Mouse (Mus musculus): ENCODE data around the gene Npm3. TPM values are rescaled to one million over a fixed set of nuclear protein-coding genes. Genes with fewer than 3 reads are reported as not detected.

Npm3 gene
- polyA plus RNA-seq, 1 experiment from 2014 or later, result 20.6 TPM

DNA sequence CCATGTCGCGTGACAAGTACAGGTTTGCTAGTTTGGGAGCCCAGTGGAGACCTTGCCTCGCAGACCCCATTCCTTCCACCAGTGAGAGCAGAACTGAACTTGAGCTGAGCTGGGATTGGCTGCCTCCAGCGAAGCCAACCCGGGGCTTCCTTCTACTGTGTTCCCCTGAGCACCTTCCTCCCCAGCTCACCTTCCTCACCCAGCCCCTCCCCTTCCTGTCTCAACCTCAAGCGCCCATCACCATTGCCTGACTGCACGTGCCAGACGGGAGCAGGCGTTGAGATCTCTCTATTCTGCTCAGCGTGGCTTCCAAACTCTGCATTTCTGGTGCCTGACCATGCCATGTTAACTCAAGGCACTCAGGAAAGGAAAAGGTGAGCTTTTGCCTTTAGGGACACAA is 22.2 kb downstream of the Npm3 start:
- no peaks in the 10 kb centered on the region for H3K36me3 ChIP-seq
- no peak overlapping the region for H3K4me3 ChIP-seq
- H3K9me3 ChIP-seq, result no peaks in the 10 kb centered on the region
- no peak overlapping the region for H3K9ac ChIP-seq
- ATAC-seq (ENCODE audit: insufficient number of reproducible peaks, low FRiP score, low TSS enrichment, low read depth), result no peak
- peaks cover 18% of the 10 kb centered on the region for H3K27me3 ChIP-seq
- H3K4me1 ChIP-seq, result peaks cover 9% of the 10 kb centered on the region
- no peak overlapping the region for H3K4me2 ChIP-seq
- H3K27ac ChIP-seq, result no peak overlapping the region
- 63% methylated on average over 10 of the region's 10 CpGs for WGBS

DNA sequence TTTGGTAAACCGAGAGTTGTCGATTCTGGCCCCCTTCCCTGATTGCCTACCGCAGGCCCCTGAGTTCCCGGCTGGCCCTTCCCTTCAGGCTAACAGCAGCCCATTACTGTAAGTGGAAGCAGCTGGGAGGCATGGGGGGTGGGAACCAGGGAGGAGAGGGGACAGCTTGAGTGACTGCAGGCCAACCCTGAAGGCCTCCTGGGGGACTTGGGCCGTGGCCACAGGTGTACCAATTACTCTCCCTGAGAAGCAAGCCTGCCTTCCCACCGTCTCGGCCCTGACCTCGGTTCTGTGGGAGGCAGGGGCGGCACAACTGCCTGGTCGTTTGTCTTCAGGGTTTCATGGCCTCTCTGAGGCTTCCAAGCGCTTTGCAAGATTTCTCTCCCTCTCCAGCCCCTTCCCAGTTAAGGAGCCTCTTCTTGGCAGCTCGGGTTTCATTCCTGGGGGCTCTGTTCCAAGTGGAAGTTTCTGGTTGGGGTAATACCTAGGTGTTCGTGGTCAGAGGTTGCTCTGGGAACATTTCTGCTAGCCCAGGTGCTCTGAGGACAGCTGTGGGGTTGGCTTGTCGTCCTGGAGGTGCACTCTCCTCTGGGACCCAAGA is 23.6 kb downstream of the Npm3 start:
- ATAC-seq (ENCODE audit: insufficient number of reproducible peaks, low FRiP score, low TSS enrichment, low read depth), result 0 out of 2 replicates have a peak, but pooled peaks have one; percentile 35
- Histone ChIP-seq H3K4me1 (peaks cover 9% of the 10 kb centered on the region), H3K27ac (no peak overlapping the region), H3K27me3 (peaks cover 6% of the 10 kb centered on the region), H3K4me3 (no peak overlapping the region), H3K9ac (no peak overlapping the region), H3K4me2 (peak overlapping the region; percentile 17; the same call in 1 of the 2 replicates), H3K36me3 (no peaks in the 10 kb centered on the region), H3K9me3 (no peaks in the 10 kb centered on the region)
- 9% methylated on average over 14 of the region's 14 CpGs for WGBS

DNA sequence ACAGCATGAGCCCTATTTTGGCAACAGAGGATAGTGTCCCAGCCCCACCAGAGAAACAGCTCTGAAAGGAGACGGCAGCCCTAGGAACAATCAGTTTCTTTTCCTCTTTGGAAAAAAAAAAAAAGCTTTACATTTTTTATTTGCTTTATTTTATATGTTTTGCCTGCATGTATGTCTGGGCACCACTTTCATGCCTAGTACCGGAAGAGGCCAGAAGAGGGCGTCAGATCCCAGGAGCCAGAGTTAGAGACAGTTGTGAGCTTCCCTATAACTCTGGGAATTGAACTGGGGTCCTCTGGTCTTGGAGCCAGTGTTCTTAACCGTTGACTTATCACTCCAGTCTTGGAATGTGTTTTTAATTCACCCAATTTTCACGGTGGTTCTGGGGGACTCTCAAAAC is 27.2 kb downstream of the Npm3 start:
- no peak overlapping the region for H3K27ac ChIP-seq
- no peaks in the 10 kb centered on the region for H3K27me3 ChIP-seq
- H3K4me1 ChIP-seq, result peaks cover 14% of the 10 kb centered on the region
- no peak for ATAC-seq (ENCODE audit: insufficient number of reproducible peaks, low FRiP score, low TSS enrichment, low read depth)
- no peaks in the 10 kb centered on the region for H3K36me3 ChIP-seq
- no peak overlapping the region for H3K4me2 ChIP-seq
- no peak overlapping the region for H3K4me3 ChIP-seq
- no peak overlapping the region for H3K9ac ChIP-seq
- 53% methylated on average over 5 of the region's 5 CpGs for WGBS
- H3K9me3 ChIP-seq, result no peaks in the 10 kb centered on the region

GRCm38 (mm10) chr19:45718286-45718685 is 31.1 kb downstream of the Npm3 start:
- Histone ChIP-seq H3K4me2 (no peak overlapping the region), H3K4me3 (no peak overlapping the region), H3K27ac (no peak overlapping the region), H3K36me3 (no peaks in the 10 kb centered on the region), H3K4me1 (0 out of 2 replicates have a peak, but pooled peaks cover 5% of the 10 kb centered on the region), H3K27me3 (no peaks in the 10 kb centered on the region), H3K9ac (no peak overlapping the region), H3K9me3 (no peaks in the 10 kb centered on the region)
- ATAC-seq (ENCODE audit: insufficient number of reproducible peaks, low FRiP score, low TSS enrichment, low read depth), result no peak
- 53% methylated on average over 3 of the region's 3 CpGs for WGBS

DNA sequence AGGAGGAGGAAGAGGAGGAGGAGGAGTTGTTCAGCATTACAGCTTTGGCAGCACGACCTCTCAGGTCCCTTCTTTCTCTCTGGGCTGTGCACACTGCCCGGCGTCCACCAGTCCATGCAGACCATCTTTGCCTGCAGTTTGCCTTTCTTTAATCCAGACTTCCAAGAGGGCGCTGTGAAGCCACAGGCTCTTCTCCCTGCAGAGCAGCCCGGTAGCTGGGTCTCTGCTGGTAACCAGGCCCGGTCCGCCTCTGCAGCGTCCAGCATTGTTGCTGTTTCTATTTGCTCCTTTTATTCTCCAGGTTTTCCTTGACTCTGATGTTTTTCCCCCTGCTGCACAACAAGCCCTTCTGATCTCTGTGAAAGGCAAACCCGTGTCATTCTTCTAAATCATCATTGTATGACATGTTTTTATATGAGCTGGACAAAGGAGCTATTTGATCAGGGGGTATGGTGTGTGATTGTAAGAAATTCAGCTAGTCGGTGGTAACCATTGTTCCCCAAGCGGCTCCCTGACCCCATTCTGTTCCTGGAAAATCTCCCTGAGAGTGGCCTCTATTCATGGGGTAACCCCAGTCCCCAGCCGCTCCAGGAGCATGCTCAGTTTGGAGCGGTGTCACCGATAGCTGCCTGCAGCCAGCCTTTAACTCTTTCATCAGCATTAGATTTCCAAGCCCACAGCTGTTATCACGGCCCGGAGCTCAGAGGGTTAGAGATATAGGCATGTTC is 31.7 kb downstream of the Npm3 start:
- no peaks in the 10 kb centered on the region for H3K27me3 ChIP-seq
- no peaks in the 10 kb centered on the region for H3K9me3 ChIP-seq
- 0 out of 2 replicates have a peak overlapping the region, but pooled peaks have one; percentile 8 for H3K4me3 ChIP-seq
- no peaks in the 10 kb centered on the region for H3K36me3 ChIP-seq
- H3K4me1 ChIP-seq, result 0 out of 2 replicates have a peak, but pooled peaks cover 5% of the 10 kb centered on the region
- WGBS, result 13% methylated on average over 16 of the region's 16 CpGs
- no peak overlapping the region for H3K27ac ChIP-seq
- H3K4me2 ChIP-seq, result peak overlapping the region; percentile 22
- no peak overlapping the region for H3K9ac ChIP-seq
- no peak for ATAC-seq (ENCODE audit: insufficient number of reproducible peaks, low FRiP score, low TSS enrichment, low read depth)

GRCm38 (mm10) chr19:45708704-45709103 is 40.7 kb downstream of the Npm3 start:
- WGBS, result 53% methylated on average over 3 of the region's 3 CpGs
- ATAC-seq (ENCODE audit: insufficient number of reproducible peaks, low FRiP score, low TSS enrichment, low read depth), result no peak

More at GRCm38 (mm10) chr19:45708704-45709103, 40.7 kb downstream of the Npm3 start:
- H3K4me3 ChIP-seq, result no peak overlapping the region
- H3K9ac ChIP-seq, result no peak overlapping the region
- H3K27ac ChIP-seq, result no peak overlapping the region
- H3K27me3 ChIP-seq, result no peaks in the 10 kb centered on the region
- H3K4me2 ChIP-seq, result no peak overlapping the region
- H3K9me3 ChIP-seq, result no peaks in the 10 kb centered on the region
- H3K36me3 ChIP-seq, result no peaks in the 10 kb centered on the region
- H3K4me1 ChIP-seq, result peaks cover 4% of the 10 kb centered on the region; the same call in 1 of the 2 replicates

Other genes starting within 250 kb of the Npm3 start
- gene Poll, start 189.1 kb downstream of the Npm3 start, polyA plus RNA-seq (2015; fragmentation: Nextera tagmentation; extraction: Ambion mirVana), result 12.6 and 13.0 TPM in 2 replicates
- gene Gm17018, start 189.0 kb downstream of the Npm3 start, polyA plus RNA-seq (2015; fragmentation: Nextera tagmentation; extraction: Ambion mirVana), result 33.1 and 34.0 TPM in 2 replicates
- gene Fbxw4, start 89.3 kb downstream of the Npm3 start, polyA plus RNA-seq (2015; fragmentation: Nextera tagmentation; extraction: Ambion mirVana), result 4.2 and 4.3 TPM in 2 replicates
- 0.31 and 0.51 TPM in 2 replicates for gene Fgf8, start 6.7 kb downstream of the Npm3 start, polyA plus RNA-seq (2015; fragmentation: Nextera tagmentation; extraction: Ambion mirVana)
- 40.5 and 47.3 TPM in 2 replicates for gene Mgea5, start 34.2 kb upstream of the Npm3 start, polyA plus RNA-seq (2015; fragmentation: Nextera tagmentation; extraction: Ambion mirVana)
- 0.65 and 0.69 TPM in 2 replicates for gene Kcnip2, start 66.5 kb upstream of the Npm3 start, polyA plus RNA-seq (2015; fragmentation: Nextera tagmentation; extraction: Ambion mirVana)
- 16.3 and 17.3 TPM in 2 replicates for gene Armh3, start 248.9 kb upstream of the Npm3 start, polyA plus RNA-seq (2015; fragmentation: Nextera tagmentation; extraction: Ambion mirVana)

Measured in limb, embryonic 15.5 days (tissue).